Mouse (Mus musculus) thymus, postnatal 25 days (tissue): ENCODE measurements around the gene Lce1c.
"Not testable (repeated sequence)": the region's sequence is repeated elsewhere in the genome, so short reads cannot be mapped to it uniquely, and the experiment has no call there.

Experiments used
- DNase-seq: peaks from one replicate; pipeline ENCODE4 v3.0.0; 2022

The Lce1c gene

DNA sequence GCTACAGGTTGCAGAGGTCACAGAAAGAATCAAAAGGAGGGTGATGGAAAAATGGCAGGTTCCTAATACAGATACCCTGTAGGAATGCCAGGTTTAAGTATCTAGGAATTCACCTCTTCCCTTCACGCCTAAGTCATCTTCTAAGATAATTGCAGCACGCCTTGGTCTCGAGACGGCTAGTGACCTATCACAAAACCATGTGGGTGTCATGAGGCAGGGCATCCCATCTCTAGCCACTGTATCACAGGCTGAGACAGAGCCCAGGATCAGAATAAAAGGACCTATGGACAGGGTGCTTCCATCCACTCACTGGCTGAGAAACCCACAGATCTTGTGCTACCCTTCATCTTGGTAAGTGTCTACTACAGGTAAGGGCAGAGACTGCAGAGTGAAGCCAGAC, at the start of gene Lce1c:
TSS of gene Lce1c (plus strand) at position 301 of the 400 bp plus-strand sequence.
- DNase-seq = no peak

DNA sequence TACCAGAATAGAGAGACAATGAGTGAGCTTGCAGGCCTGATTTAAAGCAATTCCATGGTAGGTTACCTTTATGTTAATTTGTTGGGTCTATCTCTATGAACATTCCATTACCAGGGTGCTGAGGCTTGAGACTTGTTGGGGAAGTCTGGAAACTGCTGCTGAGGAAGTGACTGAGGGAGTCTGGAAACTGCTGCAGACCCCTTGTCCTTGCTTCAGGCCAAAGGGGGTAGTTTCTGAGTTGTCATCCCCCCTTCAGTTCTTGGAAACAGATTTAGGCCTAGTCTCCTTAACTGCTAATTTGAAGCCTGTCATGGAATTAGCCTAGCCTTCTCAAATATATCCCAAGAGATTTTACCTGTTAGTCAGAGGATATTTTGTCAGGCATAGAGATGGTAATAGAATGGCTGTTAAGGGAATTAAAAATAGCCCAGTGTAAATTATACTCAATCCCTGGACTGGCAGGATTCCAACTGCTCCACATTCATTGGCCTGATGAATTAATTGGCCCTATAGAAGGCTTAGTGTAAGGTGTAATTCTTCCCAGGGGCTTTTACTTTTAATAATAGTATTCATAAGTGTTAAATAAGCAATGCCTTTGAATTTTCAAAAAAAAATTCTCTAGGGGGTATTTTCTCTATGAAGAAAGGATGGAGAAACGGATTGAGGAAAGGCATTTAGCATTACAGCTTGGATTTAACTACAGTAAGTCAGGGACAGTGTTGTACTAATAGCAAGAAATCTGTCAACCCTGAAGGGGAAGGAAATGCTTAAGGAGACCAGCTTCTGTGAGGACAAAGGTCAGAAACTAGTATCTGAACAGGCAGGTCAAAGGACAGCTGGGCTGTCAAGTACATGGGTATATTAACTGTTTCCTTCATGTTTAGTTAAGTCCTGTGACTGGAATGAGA, 41.0 kb upstream of the Lce1c start:
- DNase-seq = no peak

DNA sequence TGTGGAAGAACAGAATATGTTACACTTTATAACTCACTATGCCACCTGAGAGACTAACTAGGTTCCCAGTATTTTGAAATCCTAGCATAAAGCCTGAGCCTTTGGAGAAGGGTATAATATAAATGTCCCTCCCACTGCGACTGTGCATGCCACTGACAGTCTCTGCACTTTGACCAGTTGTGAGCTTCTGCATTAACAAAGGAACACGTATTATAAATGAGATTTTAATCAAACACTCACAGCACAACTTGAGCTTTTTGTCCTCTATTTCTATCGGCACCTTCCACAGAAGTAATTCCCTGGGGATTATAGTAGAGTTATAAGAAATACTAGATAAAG, 40.4 kb upstream of the Lce1c start:
- no peak for DNase-seq

DNA sequence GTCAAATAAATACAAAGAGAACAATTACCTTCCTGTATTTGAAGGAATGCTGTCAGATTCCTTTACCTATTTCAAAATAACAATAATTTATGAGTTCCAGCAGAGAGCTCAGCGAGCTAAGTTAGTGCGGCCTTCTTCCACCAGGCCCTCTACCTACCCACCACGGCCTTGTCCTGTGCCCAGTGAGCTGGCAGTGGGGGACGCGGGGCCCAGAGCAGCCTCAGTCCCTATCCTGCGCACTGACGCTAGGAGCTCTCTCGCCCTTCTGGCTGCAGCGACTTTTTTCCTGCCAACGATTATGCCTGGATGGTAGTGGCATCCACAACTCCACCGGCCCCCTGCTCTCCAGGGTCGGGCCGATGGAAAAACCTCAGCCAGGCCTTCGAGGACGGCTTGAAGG, 39.2 kb upstream of the Lce1c start:
- no peak for DNase-seq

DNA sequence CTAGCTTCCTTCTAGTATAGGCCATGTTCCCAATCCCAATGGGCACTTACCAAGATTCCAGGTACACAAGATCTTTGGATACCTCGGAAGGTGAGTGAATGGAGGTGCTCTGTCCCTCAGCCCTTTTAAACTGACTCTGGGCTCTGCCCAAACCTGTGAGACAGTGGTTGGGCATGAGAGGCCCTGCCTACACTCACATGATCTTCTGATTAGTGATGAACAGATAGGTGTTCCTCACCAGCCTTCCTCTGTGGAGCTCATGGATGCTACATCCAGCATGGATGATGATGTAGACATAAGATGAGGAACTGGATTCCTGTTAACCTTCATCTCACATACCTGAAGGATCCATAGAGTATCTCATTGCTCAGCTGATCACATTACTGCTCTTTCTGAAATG, 30.8 kb upstream of the Lce1c start, which contains the start of gene Lce1a1:
TSS of gene Lce1a1 (minus strand) at position 101 of the 400 bp plus-strand sequence.
- DNase-seq = no peak

DNA sequence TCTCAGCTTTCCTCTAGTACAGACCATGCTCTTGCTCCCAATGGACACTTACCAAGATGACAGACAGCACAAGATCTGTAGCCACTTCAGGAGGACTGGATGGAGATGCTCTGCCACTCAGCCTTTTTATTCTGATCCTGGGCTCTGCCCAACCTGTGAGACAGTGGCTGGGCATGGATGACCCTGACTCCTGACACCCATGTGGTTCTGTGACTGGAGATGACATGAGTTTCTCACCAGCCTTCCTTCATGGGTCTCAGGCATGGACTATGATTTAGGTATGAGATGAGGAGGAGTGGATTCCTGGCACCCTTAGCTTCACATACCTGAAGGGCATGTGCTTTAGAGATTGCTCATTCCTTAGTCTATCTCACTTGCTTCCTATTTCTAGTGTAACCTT, 22.2 kb upstream of the Lce1c start, which contains the start of gene Lce1b:
TSS of gene Lce1b (minus strand) at position 101 of the 400 bp plus-strand sequence.
- no peak for DNase-seq

DNA sequence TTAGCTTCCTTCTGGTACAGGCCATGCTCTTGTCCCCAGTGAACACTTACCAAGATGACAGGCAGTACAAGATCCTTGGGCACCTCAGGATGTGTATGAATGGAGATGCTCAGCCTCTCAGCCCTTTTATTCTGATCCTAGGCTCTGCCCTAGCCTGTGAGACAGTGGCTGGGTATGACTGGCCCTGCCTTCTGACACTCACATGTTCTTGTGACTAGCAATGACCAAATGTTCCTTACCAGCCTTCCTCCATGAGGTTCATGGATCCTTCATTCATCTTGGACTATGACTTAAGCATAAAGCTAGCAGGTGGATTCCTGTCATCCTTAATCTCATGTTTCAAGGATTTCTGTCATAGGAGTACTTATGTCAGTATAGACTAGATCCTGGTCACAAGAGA, 8.8 kb upstream of the Lce1c start, which contains the start of gene Lce1a2:
TSS of gene Lce1a2 (minus strand) at position 101 of the 400 bp plus-strand sequence.
- no peak for DNase-seq

DNA sequence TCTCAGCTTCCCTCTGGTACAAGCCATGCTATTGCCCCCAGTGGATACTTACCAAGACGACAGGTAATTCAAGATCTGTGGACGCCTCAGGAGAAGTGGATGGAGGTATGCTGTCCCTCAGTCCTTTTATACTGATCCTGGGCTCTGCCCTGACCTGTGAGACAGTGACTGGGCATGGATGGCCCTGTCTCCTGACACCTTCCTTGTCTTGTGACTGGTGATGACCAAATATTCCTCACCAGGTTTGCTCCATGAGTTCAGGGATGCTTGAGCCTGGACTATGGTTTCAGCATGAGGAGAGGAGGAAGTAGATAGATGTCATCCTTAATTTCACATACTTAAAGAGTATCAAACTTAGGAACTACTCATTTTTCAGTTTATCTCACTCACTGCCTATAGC, 8.1 kb downstream of the Lce1c start, which contains the start of gene Lce1d:
TSS of gene Lce1d (minus strand) at position 101 of the 400 bp plus-strand sequence.
- no peak for DNase-seq

DNA sequence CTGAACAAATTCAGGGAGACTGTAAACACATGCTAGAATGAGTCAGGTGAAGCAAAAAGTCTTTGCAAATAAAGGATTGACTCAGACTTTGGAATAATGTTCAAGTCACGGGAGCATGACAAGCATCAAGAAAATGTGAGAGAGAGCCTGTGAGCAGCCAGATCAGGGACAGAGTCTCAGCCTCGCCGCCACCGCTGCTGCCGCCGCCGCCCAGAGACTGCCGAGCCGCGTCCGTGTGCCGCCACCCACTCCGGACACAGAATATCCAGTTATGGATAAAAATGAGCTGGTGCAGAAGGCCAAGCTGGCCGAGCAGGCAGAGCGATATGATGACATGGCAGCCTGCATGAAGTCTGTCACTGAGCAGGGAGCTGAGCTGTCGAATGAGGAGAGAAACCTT, 10.1 kb downstream of the Lce1c start:
- DNase-seq = not testable (repeated sequence)

DNA sequence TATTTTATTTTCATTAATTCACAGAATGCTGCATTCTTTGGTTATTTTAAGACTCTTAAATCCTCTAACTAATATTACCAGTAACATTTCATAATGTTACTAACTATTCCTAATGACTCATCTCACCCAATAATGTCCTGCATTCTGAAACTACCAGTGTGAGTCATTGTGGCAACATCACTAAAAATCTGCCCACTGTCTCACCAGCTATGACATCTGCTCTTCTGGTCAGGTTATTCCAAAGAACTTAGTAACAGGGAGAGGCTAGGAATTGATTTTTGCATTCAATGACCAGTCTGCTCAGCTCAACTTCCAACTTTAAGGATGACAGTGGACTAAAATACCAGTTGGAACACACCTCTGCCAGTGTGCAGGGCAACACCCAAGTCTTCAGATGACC, 12.6 kb downstream of the Lce1c start:
- no peak for DNase-seq

DNA sequence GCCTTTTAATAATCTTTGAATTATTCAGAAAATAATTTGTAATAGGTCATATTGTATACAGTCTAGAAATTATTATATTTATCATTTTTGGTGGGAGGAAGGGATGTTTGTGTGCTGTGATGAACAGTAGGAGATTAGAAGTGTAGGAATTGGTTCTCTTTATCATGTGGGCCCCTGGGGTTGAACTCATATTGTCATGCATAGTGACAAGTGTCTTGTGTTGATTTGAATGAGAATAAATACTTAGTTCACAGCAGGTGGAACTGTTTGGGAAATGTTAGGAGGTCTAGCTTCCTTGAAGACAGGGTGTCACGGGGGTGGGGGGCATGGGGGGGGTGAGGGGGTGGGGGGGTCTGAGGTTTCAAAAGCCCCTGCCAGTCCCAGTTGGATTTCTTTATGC, 15.6 kb downstream of the Lce1c start:
- no peak for DNase-seq

DNA sequence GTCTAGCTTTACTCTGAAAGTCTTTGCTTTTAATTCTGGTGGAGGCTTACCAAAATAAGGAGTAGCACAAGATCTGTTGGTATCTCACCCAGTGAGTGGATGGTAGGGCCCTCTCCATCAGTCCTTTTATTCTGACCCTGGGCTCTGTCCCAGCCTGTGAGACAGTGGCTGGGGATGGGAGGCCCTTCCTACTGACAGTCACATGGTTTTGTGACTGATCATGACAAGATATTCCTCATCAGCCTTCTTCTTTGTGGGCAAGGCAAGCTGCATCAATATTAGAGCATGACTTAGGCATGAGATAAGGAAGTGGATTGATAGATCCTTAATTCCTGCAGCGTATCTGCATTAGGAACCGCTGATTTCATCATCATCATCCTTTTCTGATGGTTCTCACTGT, 29.9 kb downstream of the Lce1c start, which contains the start of gene Lce1e:
TSS of gene Lce1e (minus strand) at position 101 of the 400 bp plus-strand sequence.
- DNase-seq = no peak

DNA sequence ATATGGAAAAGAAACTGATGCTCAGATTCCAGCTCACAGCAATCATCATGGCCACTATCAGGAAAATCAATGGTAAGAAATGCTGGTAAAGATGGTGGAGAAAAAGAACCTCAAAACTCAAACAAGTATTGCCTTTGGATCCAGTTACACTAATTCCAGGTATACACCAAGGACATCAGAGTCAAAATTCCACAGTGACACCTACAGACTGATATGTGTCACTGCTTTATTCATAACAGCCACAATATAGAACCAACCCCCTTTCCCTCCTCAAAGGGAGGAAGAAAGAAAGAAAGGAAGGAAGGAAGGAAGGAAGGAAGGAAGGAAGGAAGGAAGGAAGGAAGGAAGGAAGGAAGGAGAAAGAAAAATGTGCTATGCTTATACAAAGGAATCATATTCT, 36.1 kb downstream of the Lce1c start:
- DNase-seq = no peak

DNA sequence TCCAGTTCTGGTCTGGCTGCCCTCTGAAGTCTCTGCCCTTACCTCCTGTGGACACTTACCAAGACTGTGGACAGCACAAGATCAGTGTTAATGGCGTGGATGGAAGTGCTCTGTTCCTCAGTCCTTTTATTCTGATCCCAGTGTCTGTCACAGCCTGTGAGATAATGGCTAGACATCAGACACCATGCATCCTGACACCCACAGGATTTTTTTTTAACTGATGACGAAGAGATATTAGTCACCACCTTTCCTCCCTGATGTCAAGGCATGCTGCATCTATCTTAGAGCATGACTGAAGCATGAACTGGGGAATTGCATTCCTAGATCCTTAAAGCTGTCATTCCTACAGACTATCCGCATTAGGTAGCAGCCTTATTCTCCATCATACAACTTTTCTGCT, 41.2 kb downstream of the Lce1c start, which contains the start of gene Lce1f:
TSS of gene Lce1f (minus strand) at position 101 of the 400 bp plus-strand sequence.
- DNase-seq = no peak

DNA sequence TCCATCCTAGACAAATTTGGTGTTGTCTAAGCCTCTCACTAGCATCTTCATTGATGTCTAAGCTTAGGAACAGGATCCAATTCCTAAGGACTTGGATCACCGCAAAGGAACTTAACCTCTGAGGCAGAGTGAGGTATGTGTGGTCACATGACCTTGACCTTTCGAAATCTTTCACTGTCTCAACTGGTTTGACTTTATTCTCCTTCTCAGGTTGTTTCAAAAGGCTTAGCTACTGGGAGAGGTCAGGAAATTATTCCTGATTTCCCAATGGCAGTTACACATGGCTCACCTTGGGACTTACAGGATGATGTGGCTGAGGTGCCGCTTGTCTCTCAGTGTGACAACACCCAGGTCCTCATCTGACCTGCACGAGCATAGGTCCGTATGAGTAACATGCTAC, 43.6 kb downstream of the Lce1c start:
- no peak for DNase-seq
